Comparison of ENCODE assay signal across 9 mouse cellular contexts in the genomic region with DNA sequence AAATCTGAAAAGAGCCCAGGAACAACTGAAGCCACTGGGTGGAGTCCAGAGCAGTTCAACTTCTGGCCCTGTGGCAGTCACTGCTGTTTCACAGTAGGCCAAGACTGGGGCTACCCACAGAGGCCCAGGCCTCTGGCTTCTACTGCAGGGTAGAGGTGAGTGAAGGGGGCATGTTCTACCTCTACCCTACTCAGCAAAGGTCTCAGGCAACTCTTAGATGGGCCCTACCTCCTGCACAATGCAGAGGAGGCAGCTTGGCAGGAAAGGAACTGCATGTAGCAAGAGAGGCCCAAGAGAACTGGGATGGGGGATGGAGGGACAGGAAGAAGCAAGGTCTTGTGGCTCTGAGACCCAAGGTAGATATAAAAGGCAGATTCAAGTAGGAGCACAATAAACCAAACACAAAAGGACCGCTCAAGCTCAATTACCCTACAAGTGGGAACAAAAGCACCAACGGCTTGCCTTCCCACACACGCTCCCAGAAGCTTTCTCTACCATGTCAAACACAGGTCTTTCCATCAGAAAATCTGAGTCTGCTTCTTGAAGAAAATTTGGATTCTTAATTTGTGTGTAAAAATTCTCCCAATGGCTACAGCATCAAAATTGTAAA. TPM values are rescaled to one million over a fixed set of nuclear protein-coding genes. Genes with fewer than 3 reads are reported as not detected.
DNase-seq lines count a peak whose midpoint lies in the region; ATAC-seq and TF ChIP-seq lines count a peak whose summit lies in the region.
"Had no signal": no experiment of that assay in that cellular context is flagged by ENCODE, and none has a peak within 500 bp of the region (broad histone marks: within the 10 kb centered on the region; RNA-seq: fewer than 3 reads in every experiment).

No protein-coding gene starts in this region.

- intact Hi-C loops in gastrocnemius, adult 2 months (cut with DNase I): no loop called here

- TF ChIP-seq POLR2A in liver, adult 2 months (IDR thresholded peaks at IDR 0.05; ENCODE audit: extremely low read depth, insufficient read depth, low read length): no peak

- H3K27me3 ChIP-seq in liver, adult 2 months (ENCODE audit: control insufficient read depth, insufficient read depth, low read length): no peaks in the 10 kb centered on the region
- no peaks in the 10 kb centered on the region for H3K27me3 ChIP-seq in liver, embryonic 11.5 days (replicated peaks; ENCODE audit: control insufficient read depth, insufficient read depth, low read length)

- H3K36me3 ChIP-seq in liver, adult 2 months (ENCODE audit: control insufficient read depth, insufficient read depth, low read length): peaks cover 2% of the 10 kb centered on the region
- no peaks in the 10 kb centered on the region for H3K36me3 ChIP-seq in liver, embryonic 11.5 days (ENCODE audit: control insufficient read depth, insufficient read depth, low read length)

- H3K9ac ChIP-seq in liver, adult 2 months (ENCODE audit: low read depth, low read length): no peak overlapping the region
- no peak overlapping the region for H3K9ac ChIP-seq in liver, embryonic 11.5 days (ENCODE audit: low read depth, low read length)

- no peak overlapping the region for H3K4me3 ChIP-seq in gastrocnemius, adult 2 months
- H3K4me3 ChIP-seq in liver, adult 2 months (ENCODE audit: insufficient read depth, low read depth, low read length): no peak overlapping the region
- H3K4me3 ChIP-seq in liver, embryonic 11.5 days (ENCODE audit: low read depth, low read length): no peak overlapping the region

- no peak for ATAC-seq in liver, embryonic 11.5 days (replicated peaks; ENCODE audit: low FRiP score)
- peak; percentile 12 for ATAC-seq in activated CD4-positive, CD25-positive, alpha-beta regulatory T cell, adult 4 months

- no peak for DNase-seq in gastrocnemius, adult 2 months
- DNase-seq in gastrocnemius, postnatal 4 days (ENCODE audit: low spot score in 2 of 2): no peak
- no peak for DNase-seq in liver, adult 2 months (ENCODE audit: extremely low read depth, low read depth, low spot score)
- DNase-seq in liver, embryonic 11.5 days (ENCODE audit: low spot score): no peak
- peak; percentile 56 for DNase-seq in naive thymus-derived CD4-positive, alpha-beta T cell, adult 2 months (ENCODE audit: low read depth)
- DNase-seq in cerebellum, postnatal 4 days (ENCODE audit: low spot score in 2 of 2): no peak
- DNase-seq: cerebellum, adult 11 months; lung, postnatal 14 days had no signal

- TF ChIP-seq CTCF in gastrocnemius, adult 2 months (IDR thresholded peaks at IDR 0.05): no peak
- TF ChIP-seq CTCF in liver, adult 2 months (IDR thresholded peaks at IDR 0.05; ENCODE audit: low read depth, low read length): no peak

- peak overlapping the region; percentile 85 for H3K27ac ChIP-seq in gastrocnemius, adult 2 months
- H3K27ac ChIP-seq in liver, adult 2 months (replicated peaks; ENCODE audit: insufficient read depth, low read depth, low read length): 0 out of 2 replicates have a peak overlapping the region, but pooled peaks have one; percentile 1
- no peak overlapping the region for H3K27ac ChIP-seq in liver, embryonic 11.5 days (ENCODE audit: low read depth, low read length)

- peaks cover 60% of the 10 kb centered on the region for H3K79me2 ChIP-seq in liver, adult 2 months (ENCODE audit: control insufficient read depth, insufficient read depth, low read length)

- H3K4me2 ChIP-seq in liver, embryonic 11.5 days: no peak overlapping the region

- H3K9me3 ChIP-seq in liver, embryonic 11.5 days (ENCODE audit: control insufficient read depth, low read length): no peaks in the 10 kb centered on the region

- WGBS in liver, adult 2 months: 99% methylated on average over 3 of the region's 3 CpGs
- 95% methylated on average over 3 of the region's 3 CpGs for WGBS in liver, embryonic 11.5 days

- H3K4me1 ChIP-seq in liver, adult 2 months (ENCODE audit: control insufficient read depth, insufficient read depth, low read length): peaks cover 48% of the 10 kb centered on the region
- H3K4me1 ChIP-seq in liver, embryonic 11.5 days (replicated peaks; ENCODE audit: control insufficient read depth, insufficient read depth, low read length): peaks cover 31% of the 10 kb centered on the region

RNA-seq across cellular contexts. Expression of gene Cyth1, which starts 40.9 kb away (rescaled TPM):
- 10 to 100 TPM; 28.6 to 49.6 TPM for total RNA-seq in gastrocnemius, adult 2 months (2021)
- 10 to 100 TPM; 28.4 to 32.2 TPM for total RNA-seq in gastrocnemius, postnatal 4 days (2021)
- total RNA-seq in liver, adult 2 months (2014; rRNA removed): 26.8 and 32.4 TPM in 2 replicates
- 13.9 and 14.7 TPM in 2 replicates for polyA plus RNA-seq in liver, adult 2 months (2012; rRNA removed)
- 6.1 and 6.7 TPM in 2 replicates for polyA plus RNA-seq in liver, embryonic 11.5 days (2014; fragmentation: Nextera tagmentation; extraction: Ambion mirVana)
- 10 to 100 TPM; 50.1 to 73.2 TPM for polyA plus RNA-seq in activated CD4-positive, CD25-positive, alpha-beta regulatory T cell, adult 4 months (2017; shearing (Covaris generic))
